Mouse (Mus musculus): ENCODE results near the gene Igsf23. TPM values are rescaled to one million over a fixed set of nuclear protein-coding genes. Genes with fewer than 3 reads are reported as not detected.
"Not testable (repeated sequence)": the region's sequence is repeated elsewhere in the genome, so short reads cannot be mapped to it uniquely, and the experiment has no call there.

Igsf23 gene
- 0.15 and 0.30 TPM in 2 replicates for polyA plus RNA-seq (2015; fragmentation: Nextera tagmentation; extraction: Ambion mirVana)

DNA sequence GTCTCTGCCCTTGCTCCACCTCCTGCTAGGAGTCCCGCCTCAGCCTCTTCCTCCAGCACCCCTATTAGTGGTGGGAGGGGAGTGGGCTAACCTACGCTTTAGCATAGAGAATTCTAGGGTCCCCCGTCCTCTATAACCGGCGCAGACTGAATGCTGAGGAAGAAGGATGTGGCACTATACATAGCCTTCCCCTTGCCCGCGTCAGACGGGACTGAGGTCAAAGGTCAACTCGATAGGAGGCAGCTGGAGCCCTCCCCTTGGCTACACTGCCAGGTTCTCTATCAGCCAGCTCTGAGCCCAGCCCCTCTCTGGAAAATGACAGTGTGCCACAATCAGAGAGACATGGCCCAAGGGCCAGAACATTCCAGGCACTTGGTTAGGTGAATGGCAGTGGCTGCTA is at the start of gene Igsf23:
Gene Igsf23 (minus strand): TSS at position 168 of the 400 bp plus-strand sequence.
- H3K27ac ChIP-seq (ENCODE audit: low read length), result no peak within 1 kb of the TSS
- no peak within 1 kb of the TSS for H3K4me3 ChIP-seq (ENCODE audit: low read depth, low read length)
- H3K36me3 ChIP-seq (ENCODE audit: control insufficient read depth, insufficient read depth), result no peaks in the 10 kb centered on the region
- ATAC-seq (ENCODE audit: low read depth), result no peak
- H3K4me1 ChIP-seq (ENCODE audit: control insufficient read depth, low read depth, low read length), result no peaks in the 10 kb centered on the region
- no peak within 1 kb of the TSS for H3K4me2 ChIP-seq (ENCODE audit: low read depth, low read length)
- H3K27me3 ChIP-seq (ENCODE audit: control insufficient read depth, insufficient read depth, low read depth, low read length), result no peaks in the 10 kb centered on the region
- H3K9ac ChIP-seq (ENCODE audit: low read depth, low read length), result no peak within 1 kb of the TSS
- no peaks in the 10 kb centered on the region for H3K9me3 ChIP-seq (replicated peaks; ENCODE audit: control insufficient read depth, low read length)
- WGBS (ENCODE audit: insufficient replicate concordance), result 44% methylated on average over 9 of the region's 9 CpGs

DNA sequence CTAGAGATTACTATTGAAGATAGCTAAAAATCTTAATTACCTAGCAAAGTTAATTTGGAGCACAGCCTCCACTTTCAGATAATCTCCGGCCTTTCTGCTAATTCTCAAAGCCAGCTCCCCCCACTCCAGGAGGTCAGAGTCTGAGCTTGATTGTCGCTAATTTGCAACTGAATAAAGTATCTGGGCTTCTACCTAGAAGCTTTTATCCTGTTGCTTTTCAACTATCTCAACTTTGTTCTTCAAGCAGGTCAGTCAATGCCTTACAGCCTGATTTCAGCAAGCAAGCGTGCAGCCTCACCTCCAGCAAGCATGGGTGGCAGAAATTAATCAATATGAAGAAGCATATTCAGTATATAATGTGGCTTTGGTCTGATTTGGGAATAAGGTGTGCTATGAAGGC is 46.2 kb upstream of the Igsf23 start:
- H3K36me3 ChIP-seq (ENCODE audit: control insufficient read depth, insufficient read depth); H3K4me1 ChIP-seq (ENCODE audit: control insufficient read depth, low read depth, low read length); H3K27me3 ChIP-seq (ENCODE audit: control insufficient read depth, insufficient read depth, low read depth, low read length); H3K27ac ChIP-seq (ENCODE audit: low read length); H3K9me3 ChIP-seq (replicated peaks; ENCODE audit: control insufficient read depth, low read length); H3K4me2 ChIP-seq (ENCODE audit: low read depth, low read length); H3K4me3 ChIP-seq (ENCODE audit: low read depth, low read length); ATAC-seq (ENCODE audit: low read depth); H3K9ac ChIP-seq (ENCODE audit: low read depth, low read length): not testable (repeated sequence)
- WGBS (ENCODE audit: insufficient replicate concordance), result 37% methylated on average over 3 of the region's 3 CpGs

DNA sequence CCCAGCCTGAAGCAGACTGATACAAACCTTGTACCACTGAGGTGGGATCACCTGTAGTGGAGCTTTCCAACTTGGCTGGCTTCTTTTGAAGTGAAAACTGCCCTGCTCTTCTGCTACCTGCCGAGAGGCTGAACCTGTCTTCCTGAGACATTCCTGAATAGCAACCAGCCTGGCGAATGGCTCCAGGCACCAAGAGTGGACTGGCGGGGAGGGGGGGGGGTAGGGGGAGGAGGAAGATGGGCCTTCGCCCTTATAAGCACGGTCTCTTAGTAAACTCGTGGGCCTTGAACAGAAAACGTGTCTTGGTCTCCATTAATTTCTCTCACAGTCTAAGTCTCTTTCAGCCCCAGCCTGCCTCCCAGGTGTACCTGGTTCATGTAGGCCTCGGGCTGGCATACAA is 40.6 kb upstream of the Igsf23 start, which contains the start of gene Nlrp9b:
Gene Nlrp9b (plus strand): TSS at position 301 of the 400 bp plus-strand sequence.
- not testable (repeated sequence) for H3K9me3 ChIP-seq (replicated peaks; ENCODE audit: control insufficient read depth, low read length); H3K4me3 ChIP-seq (ENCODE audit: low read depth, low read length); H3K27ac ChIP-seq (ENCODE audit: low read length); H3K36me3 ChIP-seq (ENCODE audit: control insufficient read depth, insufficient read depth); H3K9ac ChIP-seq (ENCODE audit: low read depth, low read length); ATAC-seq (ENCODE audit: low read depth); H3K4me1 ChIP-seq (ENCODE audit: control insufficient read depth, low read depth, low read length); H3K4me2 ChIP-seq (ENCODE audit: low read depth, low read length); H3K27me3 ChIP-seq (ENCODE audit: control insufficient read depth, insufficient read depth, low read depth, low read length)
- 50% methylated on average over 8 of the region's 8 CpGs for WGBS (ENCODE audit: insufficient replicate concordance)

DNA sequence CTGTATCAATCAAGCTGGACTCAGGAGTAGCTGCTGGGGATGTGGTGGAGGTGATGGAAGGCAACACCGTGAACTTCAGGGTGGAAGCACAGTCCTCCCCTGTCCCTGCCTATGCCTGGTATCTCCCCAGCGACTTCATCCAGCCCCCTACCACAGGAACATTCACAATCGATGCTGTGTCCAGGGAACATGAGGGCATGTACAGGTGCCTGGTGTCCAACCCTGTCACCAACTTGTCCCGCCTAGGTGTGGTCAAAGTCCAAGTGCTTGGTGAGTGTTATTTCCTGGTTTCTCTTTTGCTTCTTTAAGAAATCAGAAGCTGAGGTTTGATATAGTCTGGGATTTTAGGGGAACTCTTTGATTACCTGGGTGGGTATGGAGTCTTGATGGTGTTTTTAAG is 21.0 kb upstream of the Igsf23 start:
- H3K27me3 ChIP-seq (ENCODE audit: control insufficient read depth, insufficient read depth, low read depth, low read length), result no peaks in the 10 kb centered on the region
- no peak overlapping the region for H3K27ac ChIP-seq (ENCODE audit: low read length)
- no peak overlapping the region for H3K9ac ChIP-seq (ENCODE audit: low read depth, low read length)
- H3K36me3 ChIP-seq (ENCODE audit: control insufficient read depth, insufficient read depth), result no peaks in the 10 kb centered on the region
- no peak overlapping the region for H3K4me2 ChIP-seq (ENCODE audit: low read depth, low read length)
- no peaks in the 10 kb centered on the region; the same call in 1 of the 2 replicates for H3K9me3 ChIP-seq (replicated peaks; ENCODE audit: control insufficient read depth, low read length)
- no peak for ATAC-seq (ENCODE audit: low read depth)
- no peaks in the 10 kb centered on the region for H3K4me1 ChIP-seq (ENCODE audit: control insufficient read depth, low read depth, low read length)
- H3K4me3 ChIP-seq (ENCODE audit: low read depth, low read length), result no peak overlapping the region
- WGBS (ENCODE audit: insufficient replicate concordance), result 60% methylated on average over 4 of the region's 4 CpGs

DNA sequence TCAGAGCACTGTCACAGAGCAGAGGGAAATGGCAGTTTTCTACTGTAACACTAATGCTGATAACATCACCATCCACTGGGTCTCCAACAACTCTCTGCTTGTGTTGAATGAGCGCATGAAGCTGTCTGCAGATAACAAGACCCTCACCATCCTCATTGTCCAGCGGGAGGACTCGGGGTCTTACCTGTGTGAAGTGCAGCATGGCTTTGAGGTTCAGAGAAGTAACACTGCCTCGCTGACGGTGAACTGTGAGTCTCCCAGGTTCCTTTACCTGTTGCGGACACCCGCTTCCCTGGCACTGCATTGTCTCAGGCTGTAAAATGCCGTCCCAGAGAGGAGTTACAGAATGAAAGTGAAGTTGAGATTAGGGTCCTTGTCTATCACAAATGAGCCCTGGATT is 19.6 kb upstream of the Igsf23 start:
- no peak for ATAC-seq (ENCODE audit: low read depth)
- H3K9me3 ChIP-seq (replicated peaks; ENCODE audit: control insufficient read depth, low read length), result no peaks in the 10 kb centered on the region; the same call in 1 of the 2 replicates
- no peaks in the 10 kb centered on the region for H3K4me1 ChIP-seq (ENCODE audit: control insufficient read depth, low read depth, low read length)
- no peak overlapping the region for H3K27ac ChIP-seq (ENCODE audit: low read length)
- H3K4me3 ChIP-seq (ENCODE audit: low read depth, low read length), result no peak overlapping the region
- no peaks in the 10 kb centered on the region for H3K27me3 ChIP-seq (ENCODE audit: control insufficient read depth, insufficient read depth, low read depth, low read length)
- no peak overlapping the region for H3K4me2 ChIP-seq (ENCODE audit: low read depth, low read length)
- WGBS (ENCODE audit: insufficient replicate concordance), result 77% methylated on average over 8 of the region's 8 CpGs
- no peaks in the 10 kb centered on the region for H3K36me3 ChIP-seq (ENCODE audit: control insufficient read depth, insufficient read depth)
- no peak overlapping the region for H3K9ac ChIP-seq (ENCODE audit: low read depth, low read length)

DNA sequence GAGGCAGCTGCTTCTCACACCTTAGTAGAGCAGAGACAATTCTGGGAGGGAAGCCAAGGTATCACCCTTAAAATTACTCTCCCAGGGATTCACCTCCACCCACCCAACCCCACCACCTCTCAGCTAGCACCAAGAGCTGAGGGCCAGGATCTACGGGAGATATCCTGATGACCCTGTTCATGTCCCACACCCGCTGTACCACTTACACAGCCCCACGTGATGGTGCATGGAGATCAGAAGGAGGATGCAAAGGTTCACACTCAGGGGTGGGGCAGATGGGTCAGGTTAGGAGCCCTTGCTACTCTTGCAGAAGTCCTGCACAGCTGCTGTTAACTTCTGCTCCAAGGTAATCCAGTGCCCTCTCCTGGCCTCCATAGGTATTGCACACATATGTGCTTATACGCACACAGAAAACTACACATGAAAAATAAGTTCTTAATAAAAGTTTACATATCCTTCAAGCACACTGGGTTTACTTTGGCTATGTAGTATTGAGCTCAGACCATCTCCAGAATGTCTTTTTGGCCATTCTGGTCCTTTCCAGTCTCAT is 19.1 kb upstream of the Igsf23 start:
- Histone ChIP-seq H3K4me1 (ENCODE audit: control insufficient read depth, low read depth, low read length) (no peaks in the 10 kb centered on the region), H3K27ac (ENCODE audit: low read length) (no peak overlapping the region), H3K9ac (ENCODE audit: low read depth, low read length) (no peak overlapping the region), H3K4me3 (ENCODE audit: low read depth, low read length) (no peak overlapping the region), H3K4me2 (ENCODE audit: low read depth, low read length) (no peak overlapping the region), H3K36me3 (ENCODE audit: control insufficient read depth, insufficient read depth) (no peaks in the 10 kb centered on the region), H3K9me3 (replicated peaks; ENCODE audit: control insufficient read depth, low read length) (no peaks in the 10 kb centered on the region; the same call in 1 of the 2 replicates), H3K27me3 (ENCODE audit: control insufficient read depth, insufficient read depth, low read depth, low read length) (no peaks in the 10 kb centered on the region)
- WGBS (ENCODE audit: insufficient replicate concordance), result 82% methylated on average over 4 of the region's 4 CpGs
- no peak for ATAC-seq (ENCODE audit: low read depth)

DNA sequence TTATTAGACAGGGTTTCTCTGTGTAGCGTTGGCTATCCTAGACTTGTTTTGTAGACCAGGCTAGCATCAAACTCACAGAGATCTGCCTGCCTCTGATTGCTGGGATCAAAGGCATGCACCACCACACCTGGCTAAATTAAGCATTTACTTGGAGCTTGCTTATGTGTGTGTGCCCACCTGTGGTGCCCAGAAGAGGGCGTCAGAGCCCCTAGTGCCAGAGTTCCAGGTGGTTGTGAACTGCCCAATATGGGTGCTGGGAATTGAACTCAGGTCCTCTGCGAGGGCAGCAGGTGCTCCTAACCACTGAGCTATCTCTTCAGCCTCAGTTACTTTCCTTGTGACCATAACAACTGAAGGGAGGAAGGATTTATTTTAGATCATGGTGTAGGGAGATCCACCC is 18.6 kb upstream of the Igsf23 start:
- Histone ChIP-seq H3K27me3 (ENCODE audit: control insufficient read depth, insufficient read depth, low read depth, low read length) (no peaks in the 10 kb centered on the region), H3K9me3 (replicated peaks; ENCODE audit: control insufficient read depth, low read length) (no peaks in the 10 kb centered on the region; the same call in 1 of the 2 replicates), H3K36me3 (ENCODE audit: control insufficient read depth, insufficient read depth) (no peaks in the 10 kb centered on the region), H3K4me3 (ENCODE audit: low read depth, low read length) (no peak overlapping the region), H3K4me2 (ENCODE audit: low read depth, low read length) (no peak overlapping the region), H3K4me1 (ENCODE audit: control insufficient read depth, low read depth, low read length) (no peaks in the 10 kb centered on the region), H3K27ac (ENCODE audit: low read length) (no peak overlapping the region), H3K9ac (ENCODE audit: low read depth, low read length) (no peak overlapping the region)
- ATAC-seq (ENCODE audit: low read depth), result no peak
- 58% methylated on average over 3 of the region's 3 CpGs for WGBS (ENCODE audit: insufficient replicate concordance)

DNA sequence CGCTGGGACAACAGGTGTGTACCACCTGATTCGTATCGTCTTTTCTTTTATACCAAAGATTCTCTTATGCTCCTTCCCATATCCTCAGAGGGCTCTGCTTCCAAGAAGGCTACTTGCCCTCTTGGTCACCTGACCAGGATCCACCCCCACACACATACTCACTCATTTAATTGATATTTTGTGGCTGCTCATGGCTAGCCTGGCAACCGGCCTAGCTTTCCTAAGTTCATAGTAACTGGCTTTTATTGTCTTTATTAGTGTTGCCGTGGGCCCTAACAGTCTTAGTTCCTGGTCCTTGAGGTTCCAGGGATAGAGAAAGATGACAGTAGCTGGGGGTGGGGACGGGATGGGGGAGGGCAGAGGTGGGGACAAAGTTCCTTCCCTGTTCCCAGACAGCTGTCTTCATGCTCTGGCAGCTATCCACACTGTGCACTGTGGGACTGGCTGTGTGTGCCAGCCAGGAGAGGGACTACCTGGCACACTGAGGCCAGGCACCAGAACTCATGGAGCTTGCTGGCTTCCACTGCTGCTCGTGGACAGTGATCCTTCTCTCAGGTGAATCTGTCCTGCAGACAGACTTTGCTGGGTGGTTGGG is 14.5 kb upstream of the Igsf23 start, which contains the start of gene Ceacam20:
Gene Ceacam20 (plus strand): TSS at position 428 of the 595 bp plus-strand sequence.
- H3K27me3 ChIP-seq (ENCODE audit: control insufficient read depth, insufficient read depth, low read depth, low read length), result no peaks in the 10 kb centered on the region
- H3K4me3 ChIP-seq (ENCODE audit: low read depth, low read length), result no peak within 1 kb of the TSS
- no peak within 1 kb of the TSS for H3K9ac ChIP-seq (ENCODE audit: low read depth, low read length)
- no peak within 1 kb of the TSS for H3K27ac ChIP-seq (ENCODE audit: low read length)
- WGBS (ENCODE audit: insufficient replicate concordance), result 54% methylated on average over 7 of the region's 7 CpGs
- H3K4me1 ChIP-seq (ENCODE audit: control insufficient read depth, low read depth, low read length), result no peaks in the 10 kb centered on the region
- no peaks in the 10 kb centered on the region for H3K36me3 ChIP-seq (ENCODE audit: control insufficient read depth, insufficient read depth)
- H3K4me2 ChIP-seq (ENCODE audit: low read depth, low read length), result no peak within 1 kb of the TSS
- no peak for ATAC-seq (ENCODE audit: low read depth)
- H3K9me3 ChIP-seq (replicated peaks; ENCODE audit: control insufficient read depth, low read length), result no peaks in the 10 kb centered on the region; the same call in 1 of the 2 replicates

DNA sequence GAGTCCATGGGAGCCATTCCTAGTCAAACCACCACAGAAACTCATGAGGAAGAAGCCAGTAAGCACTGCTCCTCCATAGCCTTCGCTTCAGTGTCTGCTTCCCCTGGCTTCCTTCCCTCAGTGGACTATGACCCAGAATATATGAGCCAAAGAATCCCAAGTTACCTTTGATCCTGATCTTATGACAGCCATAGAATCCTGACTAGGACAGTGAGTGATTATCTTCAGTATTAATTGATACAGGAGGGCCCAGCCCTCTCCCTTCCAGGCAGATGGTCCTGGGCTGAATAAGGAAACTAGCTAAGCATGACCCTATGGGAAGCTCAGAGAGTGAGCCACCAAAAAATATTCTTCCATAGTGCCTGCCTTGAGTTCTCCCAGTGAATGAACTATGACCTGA is 11.9 kb upstream of the Igsf23 start:
- Histone ChIP-seq H3K27me3 (ENCODE audit: control insufficient read depth, insufficient read depth, low read depth, low read length) (no peaks in the 10 kb centered on the region), H3K9me3 (replicated peaks; ENCODE audit: control insufficient read depth, low read length) (no peaks in the 10 kb centered on the region), H3K4me3 (ENCODE audit: low read depth, low read length) (no peak overlapping the region), H3K9ac (ENCODE audit: low read depth, low read length) (no peak overlapping the region), H3K4me2 (ENCODE audit: low read depth, low read length) (no peak overlapping the region), H3K27ac (ENCODE audit: low read length) (no peak overlapping the region), H3K4me1 (ENCODE audit: control insufficient read depth, low read depth, low read length) (no peaks in the 10 kb centered on the region), H3K36me3 (ENCODE audit: control insufficient read depth, insufficient read depth) (no peaks in the 10 kb centered on the region)
- no peak for ATAC-seq (ENCODE audit: low read depth)
- WGBS (ENCODE audit: insufficient replicate concordance), result 36% methylated on average over 1 of the region's 1 CpGs

Measured in liver, embryonic 16.5 days (tissue).